Mouse (Mus musculus) embryonic stem cell, embryonic (primary cell): ENCODE measurements at regions not wholly inside any gene's neighbourhood (a gene's known extent, or its start where the extent isn't known, plus 50 kb on each side); places are given as distances from the start of the nearest gene placed in this dataset.

ENCODE experiments used
- CTCF ChIA-PET, 4 experiments: fragments of 300-600 bp in 2 of 4; fragments of 350-600 bp in 2 of 4; sonication (Branson Sonifier 250); formaldehyde crosslinking; loops; one replicate each; lab custom pipeline; 2022; ENCODE audit warnings: inconsistent platforms in 2 of 4; lab: Charles Lee
- POLR2A ChIA-PET, 4 experiments: fragments of 300-600 bp in 2 of 4; fragments of 350-600 bp in 2 of 4; sonication (Branson Sonifier 250); formaldehyde crosslinking; loops; one replicate each; lab custom pipeline; 2022; ENCODE audit warnings: antibody characterized with exemption in 4 of 4, inconsistent platforms in 1 of 4; lab: Charles Lee

DNA sequence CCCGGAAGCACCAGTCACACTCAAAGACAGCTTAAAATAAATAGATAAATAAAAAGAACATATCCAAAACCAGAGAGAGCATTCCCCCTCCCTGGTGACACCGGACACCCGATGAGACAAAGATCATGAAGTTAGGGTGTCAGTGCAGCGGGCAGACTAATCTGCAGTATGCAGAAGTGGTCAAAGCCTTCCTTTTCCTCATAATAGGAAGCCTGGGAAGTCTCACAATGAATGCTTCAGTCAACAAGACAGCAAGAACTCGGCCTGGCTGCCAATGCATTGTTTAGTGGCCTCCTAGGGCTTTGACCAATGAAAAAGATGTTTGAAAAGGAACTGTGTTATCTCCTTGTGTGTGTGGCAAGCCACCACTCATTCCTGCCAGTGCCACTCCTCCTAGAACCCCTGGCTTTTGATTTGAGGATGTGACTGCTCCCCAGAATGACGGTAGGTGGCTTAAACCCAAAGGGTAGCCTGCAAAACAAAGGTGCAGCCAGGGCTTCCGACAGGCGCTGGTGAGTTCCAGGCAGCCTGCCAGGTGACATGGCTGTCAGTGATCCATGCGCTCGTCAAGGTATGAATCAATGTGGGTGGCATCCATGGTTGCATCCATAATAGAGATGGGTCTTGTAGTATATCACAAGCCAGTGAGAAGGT lies 58.1 kb upstream of the Cadm1 start:
- ChIA-PET POLR2A (interaction anchor here in 1 of 4 experiments (0.7 kb wide), 1 partner anchor 13 kb away, joined by 3 read pairs; no protein-coding TSS in a partner anchor), CTCF (interaction anchor here in 1 of 4 experiments (0.5 kb wide), 1 partner anchor 961 kb away, joined by 3 read pairs; no protein-coding TSS in a partner anchor)

GRCm38 (mm10) chr9:47473776-47474365 lies 56.1 kb upstream of the Cadm1 start:
- ChIA-PET POLR2A (no interaction called here), CTCF (no interaction called here)

DNA sequence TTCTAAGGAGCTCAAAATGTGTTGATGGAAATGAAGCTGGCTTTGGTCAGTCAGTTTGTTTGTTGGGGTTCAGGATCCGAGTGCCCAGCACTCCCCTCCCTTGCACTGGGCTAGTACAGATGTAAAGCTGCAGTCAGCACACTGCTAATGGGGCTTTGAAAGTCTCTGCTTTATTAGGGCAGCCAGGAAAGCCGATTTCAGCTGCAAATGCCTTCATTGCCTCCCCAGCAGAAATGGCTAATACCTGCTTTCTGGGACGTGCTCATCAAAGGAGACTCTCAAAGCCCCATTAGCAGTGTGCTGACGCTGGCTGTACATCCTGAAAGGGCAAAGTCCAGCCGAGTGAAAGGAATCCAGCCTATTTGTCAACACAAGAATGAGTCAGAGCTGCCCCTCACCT lies 55.2 kb upstream of the Cadm1 start:
- CTCF ChIA-PET, result no interaction called here
- POLR2A ChIA-PET, result no interaction called here

DNA sequence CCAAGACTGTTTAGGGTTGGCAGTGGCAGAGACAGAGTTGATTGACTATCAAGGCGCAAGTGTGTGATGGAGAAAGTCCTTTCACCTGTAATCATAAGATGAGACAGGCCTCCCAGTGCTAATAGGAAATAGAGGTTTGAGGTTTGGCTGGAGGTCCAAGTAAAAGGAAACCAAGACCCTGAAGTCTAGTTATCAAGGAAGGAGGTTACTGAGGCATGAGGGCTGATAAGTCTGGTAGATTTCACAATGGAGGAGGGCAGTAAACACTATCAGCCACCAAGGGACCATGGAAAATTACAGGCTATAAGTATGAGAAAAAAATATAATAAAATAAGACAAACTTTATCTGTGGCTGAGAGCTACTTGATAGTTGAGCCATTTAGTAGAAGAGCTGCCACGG lies 52.1 kb upstream of the Cadm1 start:
- ChIA-PET CTCF (no interaction called here), POLR2A (interaction anchor here in 1 of 4 experiments (0.6 kb wide), 1 partner anchor 83 kb away, joined by 5 read pairs; no protein-coding TSS in a partner anchor)
